Mouse (Mus musculus) cortical plate, adult 2 months (tissue): ENCODE results near the gene H2-Q7. TPM values are rescaled to one million over a fixed set of nuclear protein-coding genes. Genes with fewer than 3 reads are reported as not detected.
"Not testable (repeated sequence)": the region's sequence is repeated elsewhere in the genome, so short reads cannot be mapped to it uniquely, and the experiment has no call there.

Experiments used
- H3K27ac ChIP-seq: fragments of 200-500 bp; 2 replicates; pipeline ENCODE4 v1.5.1; 2012; ENCODE audit warnings: low read length, control low read depth, inconsistent platforms; ENCODE audit not compliant: insufficient read depth
- H3K4me1 ChIP-seq: fragments of 200-500 bp; 2 replicates; pipeline ENCODE4 v1.6.1; 2011; ENCODE audit warnings: low read length; ENCODE audit not compliant: control insufficient read depth, insufficient read depth
- H3K4me3 ChIP-seq: fragments of 200-500 bp; 2 replicates; pipeline ENCODE4 v1.5.1; 2011; ENCODE audit warnings: mild to moderate bottlenecking, low read length, control low read depth; ENCODE audit not compliant: insufficient read depth
- CTCF ChIP-seq: fragments of 200-500 bp; IDR thresholded peaks from 2 replicates; pipeline ENCODE4 v1.5.1; 2011; ENCODE audit warnings: mild to moderate bottlenecking, control low read depth, low read length; ENCODE audit not compliant: insufficient read depth; ENCODE audit errors: extremely low read depth
- POLR2A ChIP-seq: fragments of 200-500 bp; IDR thresholded peaks from 2 replicates; pipeline ENCODE4 v1.6.1; 2011; ENCODE audit warnings: mild to moderate bottlenecking, low read length, control low read depth; ENCODE audit not compliant: insufficient read depth; ENCODE audit errors: extremely low read depth
- polyA plus RNA-seq: library from polyadenylated mRNA; depleted of rRNA; stranded (reverse); fragments of >200 nt; gene quantifications from 2 replicates; pipeline ENCODE4 v1.2.3, GENCODE M21; 2012; rRNA removed

Gene H2-Q7
- 1.2 and 1.9 TPM in 2 replicates for polyA plus RNA-seq

- not testable (repeated sequence) for H3K27ac ChIP-seq, H3K4me1 ChIP-seq
- H3K4me3 ChIP-seq, result peak within 1 kb of the TSS; percentile 17; the same call in 1 of the 2 replicates
Measured at GRCm38 (mm10) chr17:35438885-35439284, at the start of gene H2-Q7. Gene H2-Q7 (plus strand): TSS chr17:35439155.

GRCm38 (mm10) chr17:35389796-35390195 is 49.2 kb upstream of the H2-Q7 start:
- not testable (repeated sequence) for H3K27ac ChIP-seq

GRCm38 (mm10) chr17:35392671-35393070 is 46.3 kb upstream of the H2-Q7 start:
- H3K4me1 ChIP-seq, H3K27ac ChIP-seq, H3K4me3 ChIP-seq: not testable (repeated sequence)

More at GRCm38 (mm10) chr17:35389796-35390195, 49.2 kb upstream of the H2-Q7 start:
- TF ChIP-seq CTCF, result 0 out of 2 replicates have a peak, but pooled peaks have one; percentile 11
- H3K4me3 ChIP-seq, H3K4me1 ChIP-seq: not testable (repeated sequence)

GRCm38 (mm10) chr17:35393864-35394800 is 44.8 kb upstream of the H2-Q7 start:
- H3K27ac ChIP-seq, H3K4me3 ChIP-seq, H3K4me1 ChIP-seq: not testable (repeated sequence)

- H3K4me3 ChIP-seq, H3K4me1 ChIP-seq, H3K27ac ChIP-seq: not testable (repeated sequence)
Measured at GRCm38 (mm10) chr17:35396956-35397355, 42.0 kb upstream of the H2-Q7 start.

- not testable (repeated sequence) for H3K27ac ChIP-seq, H3K4me1 ChIP-seq, H3K4me3 ChIP-seq
Measured at GRCm38 (mm10) chr17:35413057-35413456, 25.9 kb upstream of the H2-Q7 start.

GRCm38 (mm10) chr17:35415273-35416129 is 23.5 kb upstream of the H2-Q7 start:
- not testable (repeated sequence) for H3K4me1 ChIP-seq, H3K4me3 ChIP-seq, H3K27ac ChIP-seq

GRCm38 (mm10) chr17:35418772-35419171 is 20.2 kb upstream of the H2-Q7 start:
- Histone ChIP-seq H3K4me3 (no peak overlapping the region), H3K4me1 (no peaks in the 10 kb centered on the region), H3K27ac (no peak overlapping the region)
- TF ChIP-seq CTCF (no peak), POLR2A (no peak)

GRCm38 (mm10) chr17:35419564-35419963 is 19.4 kb upstream of the H2-Q7 start:
- H3K4me3 ChIP-seq, H3K27ac ChIP-seq, H3K4me1 ChIP-seq: not testable (repeated sequence)

GRCm38 (mm10) chr17:35420206-35420810 is 18.6 kb upstream of the H2-Q7 start:
- H3K4me1 ChIP-seq, H3K4me3 ChIP-seq, H3K27ac ChIP-seq: not testable (repeated sequence)
- peak; percentile 26; the same call in 1 of the 2 replicates for TF ChIP-seq CTCF

GRCm38 (mm10) chr17:35421331-35421730 is 17.6 kb upstream of the H2-Q7 start:
- not testable (repeated sequence) for H3K4me1 ChIP-seq, H3K27ac ChIP-seq, H3K4me3 ChIP-seq

GRCm38 (mm10) chr17:35422360-35422759 is 16.6 kb upstream of the H2-Q7 start:
- not testable (repeated sequence) for H3K27ac ChIP-seq, H3K4me1 ChIP-seq, H3K4me3 ChIP-seq

- H3K4me1 ChIP-seq, H3K27ac ChIP-seq: not testable (repeated sequence)
Measured at GRCm38 (mm10) chr17:35423131-35423810, 15.7 kb upstream of the H2-Q7 start.

GRCm38 (mm10) chr17:35424106-35424505 is 14.8 kb upstream of the H2-Q7 start:
- H3K4me1 ChIP-seq, H3K4me3 ChIP-seq, H3K27ac ChIP-seq: not testable (repeated sequence)

More at GRCm38 (mm10) chr17:35423131-35423810, 15.7 kb upstream of the H2-Q7 start:
- not testable (repeated sequence) for H3K4me3 ChIP-seq
